Mouse (Mus musculus) embryonic stem cell, embryonic (primary cell): Measurements from ENCODE around the gene Cnot2.

Experiments used
- CTCF ChIA-PET, 4 experiments: fragments of 300-600 bp in 2 of 4; fragments of 350-600 bp in 2 of 4; sonication (Branson Sonifier 250); formaldehyde crosslinking; loops; one replicate each; lab custom pipeline; 2022; ENCODE audit warnings: inconsistent platforms in 2 of 4; lab: Charles Lee
- POLR2A ChIA-PET, 4 experiments: fragments of 300-600 bp in 2 of 4; fragments of 350-600 bp in 2 of 4; sonication (Branson Sonifier 250); formaldehyde crosslinking; loops; one replicate each; lab custom pipeline; 2022; ENCODE audit warnings: antibody characterized with exemption in 4 of 4, inconsistent platforms in 1 of 4; lab: Charles Lee

Cnot2 gene

GRCm38 (mm10) chr10:116472579-116472978, 108.7 kb downstream of the Cnot2 start:
- POLR2A ChIA-PET: interaction anchor here in 2 of 4 experiments (0.6 to 2.6 kb wide), 16 partner anchors 10 to 591 kb away, joined by 3 to 9 read pairs (median 3); partner anchors contain the start of genes Cct2 (in 1 of the 2) and Cnot2 (in 1 of the 2)
- CTCF ChIA-PET: interaction anchor here in 2 of 4 experiments (0.5 to 2.0 kb wide), 2 partner anchors 142 to 765 kb away, joined by 3 to 8 read pairs; no protein-coding TSS in a partner anchor

- ChIA-PET POLR2A (no interaction called here), CTCF (no interaction called here)
These were observed 110.9 kb downstream of the Cnot2 start for GRCm38 (mm10) chr10:116470306-116470925.

GRCm38 (mm10) chr10:116468094-116468493, 113.2 kb downstream of the Cnot2 start:
- POLR2A ChIA-PET: interaction anchor here in 1 of 4 experiments (0.6 kb wide), 1 partner anchor 63 kb away, joined by 3 read pairs; no protein-coding TSS in a partner anchor
- CTCF ChIA-PET: interaction anchor here in 1 of 4 experiments (0.7 kb wide), 1 partner anchor 420 kb away, joined by 3 read pairs; no protein-coding TSS in a partner anchor

- POLR2A ChIA-PET: interaction anchor here in 1 of 4 experiments (0.6 kb wide), 1 partner anchor 625 kb away, joined by 3 read pairs; no protein-coding TSS in a partner anchor
- CTCF ChIA-PET: no interaction called here
These were observed 117.5 kb downstream of the Cnot2 start for GRCm38 (mm10) chr10:116463753-116464345.

GRCm38 (mm10) chr10:116461443-116461842, 119.9 kb downstream of the Cnot2 start:
- CTCF ChIA-PET: interaction anchor here in 1 of 4 experiments (0.9 kb wide), 1 partner anchor 16 kb away, joined by 4 read pairs; no protein-coding TSS in a partner anchor
- POLR2A ChIA-PET: interaction anchor here in 1 of 4 experiments (0.5 kb wide), 1 partner anchor 408 kb away, joined by 4 read pairs; no protein-coding TSS in a partner anchor

GRCm38 (mm10) chr10:116458786-116459185, 122.5 kb downstream of the Cnot2 start:
- ChIA-PET POLR2A (interaction anchor here in 2 of 4 experiments (0.5 to 1.9 kb wide), 3 partner anchors 10 to 350 kb away, joined by 3 to 7 read pairs (median 3); partner anchors contain the start of gene Kcnmb4 (in 1 of the 2)), CTCF (interaction anchor here in 1 of 4 experiments (0.8 to 1.0 kb wide), 2 partner anchors 14 to 128 kb away, joined by 3 read pairs; no protein-coding TSS in a partner anchor)

- ChIA-PET POLR2A (interaction anchor here in 2 of 4 experiments (0.6 to 1.0 kb wide), 2 partner anchors 13 to 110 kb away, joined by 3 read pairs; no protein-coding TSS in a partner anchor), CTCF (interaction anchor here in 2 of 4 experiments (1.0 to 1.5 kb wide), 2 partner anchors 10 to 334 kb away, joined by 3 to 5 read pairs; no protein-coding TSS in a partner anchor)
These were observed 128.5 kb downstream of the Cnot2 start for GRCm38 (mm10) chr10:116452771-116453170.

- ChIA-PET CTCF (interaction anchor here in 1 of 4 experiments (0.5 kb wide), 1 partner anchor 1220 kb away, joined by 5 read pairs; no protein-coding TSS in a partner anchor), POLR2A (interaction anchor here in 1 of 4 experiments (0.7 kb wide), 1 partner anchor 37 kb away, joined by 3 read pairs; no protein-coding TSS in a partner anchor)
These were observed 130.7 kb downstream of the Cnot2 start for GRCm38 (mm10) chr10:116450621-116451020.

GRCm38 (mm10) chr10:116448166-116448565, 133.1 kb downstream of the Cnot2 start:
- POLR2A ChIA-PET: no interaction called here
- CTCF ChIA-PET: no interaction called here

- CTCF ChIA-PET: no interaction called here
- POLR2A ChIA-PET: interaction anchor here in 1 of 4 experiments (0.6 kb wide), 1 partner anchor 946 kb away, joined by 5 read pairs; no protein-coding TSS in a partner anchor
These were observed 134.1 kb downstream of the Cnot2 start for GRCm38 (mm10) chr10:116447176-116447575.

GRCm38 (mm10) chr10:116446040-116446439, 135.3 kb downstream of the Cnot2 start:
- ChIA-PET CTCF (no interaction called here), POLR2A (no interaction called here)

- POLR2A ChIA-PET: interaction anchor here in 1 of 4 experiments (0.5 to 1.0 kb wide), 2 partner anchors 29 to 172 kb away, joined by 3 read pairs; partner anchors contain the start of gene Kcnmb4
- CTCF ChIA-PET: interaction anchor here (0.5 to 1.6 kb wide), 18 partner anchors 9 to 764 kb away, joined by 3 to 15 read pairs (median 3); no protein-coding TSS in a partner anchor
These were observed 136.5 kb downstream of the Cnot2 start for GRCm38 (mm10) chr10:116444826-116445225.

- CTCF ChIA-PET: interaction anchor here in 3 of 4 experiments (0.5 to 1.6 kb wide), 16 partner anchors 8 to 765 kb away, joined by 3 to 15 read pairs (median 3); no protein-coding TSS in a partner anchor
- POLR2A ChIA-PET: interaction anchor here in 1 of 4 experiments (0.5 to 1.0 kb wide), 2 partner anchors 29 to 173 kb away, joined by 3 read pairs; partner anchors contain the start of gene Kcnmb4
These were observed 136.9 kb downstream of the Cnot2 start for GRCm38 (mm10) chr10:116444371-116444770.

GRCm38 (mm10) chr10:116440946-116441345, 140.4 kb downstream of the Cnot2 start:
- CTCF ChIA-PET: interaction anchor here in 1 of 4 experiments (0.9 kb wide), 1 partner anchor 453 kb away, joined by 4 read pairs; no protein-coding TSS in a partner anchor
- POLR2A ChIA-PET: interaction anchor here in 2 of 4 experiments (0.6 to 1.1 kb wide), 2 partner anchors 12 to 412 kb away, joined by 3 read pairs; no protein-coding TSS in a partner anchor

GRCm38 (mm10) chr10:116440088-116440487, 141.2 kb downstream of the Cnot2 start:
- CTCF ChIA-PET: no interaction called here

GRCm38 (mm10) chr10:116435455-116435854, 145.9 kb downstream of the Cnot2 start:
- CTCF ChIA-PET: interaction anchor here in 1 of 4 experiments (0.6 to 1.0 kb wide), 2 partner anchors 9 to 560 kb away, joined by 3 read pairs; no protein-coding TSS in a partner anchor
- POLR2A ChIA-PET: no interaction called here

More at GRCm38 (mm10) chr10:116440088-116440487, 141.2 kb downstream of the Cnot2 start:
- POLR2A ChIA-PET: interaction anchor here in 2 of 4 experiments (0.6 to 1.1 kb wide), 2 partner anchors 13 to 369 kb away, joined by 3 read pairs; no protein-coding TSS in a partner anchor
